Mouse (Mus musculus) erythroblast, embryonic 14.5 days (primary cell): Measurements from ENCODE around the gene Cep63. TPM values are rescaled to one million over a fixed set of nuclear protein-coding genes. Genes with fewer than 3 reads are reported as not detected.

ENCODE experiments used
- H3K27me3 ChIP-seq: 2 replicates; pipeline ENCODE4 v1.6.1; 2012; ENCODE audit warnings: inconsistent platforms; ENCODE audit not compliant: control insufficient read depth
- H3K36me3 ChIP-seq: 2 replicates; pipeline ENCODE4 v1.6.1; 2012; ENCODE audit warnings: mild to moderate bottlenecking, inconsistent platforms; ENCODE audit not compliant: control insufficient read depth
- H3K4me1 ChIP-seq: 2 replicates; pipeline ENCODE4 v1.6.1; 2012; ENCODE audit warnings: inconsistent platforms; ENCODE audit not compliant: control insufficient read depth
- H3K4me3 ChIP-seq: replicated peaks from 2 replicates; pipeline ENCODE3; 2012; ENCODE audit warnings: moderate library complexity, mild to moderate bottlenecking, inconsistent platforms
- H3K9me3 ChIP-seq: 2 replicates; pipeline ENCODE4 v1.6.1; 2012; ENCODE audit warnings: low read length, inconsistent platforms, mixed read lengths; ENCODE audit not compliant: control insufficient read depth
- GATA1 ChIP-seq: IDR thresholded peaks from 2 replicates; pipeline ENCODE4 v1.6.1; 2012; ENCODE audit warnings: low read length, inconsistent platforms, mixed read lengths
- TAL1 ChIP-seq: IDR thresholded peaks from 3 replicates; pipeline ENCODE4 v1.6.1; 2012; ENCODE audit warnings: low read length, inconsistent platforms, mixed read lengths
- polyA plus RNA-seq: library from polyadenylated mRNA; stranded (reverse); fragments of >175 nt; gene quantifications from 2 replicates; pipeline ENCODE4 v1.2.3, GENCODE M21; 2012

The Cep63 gene
- polyA plus RNA-seq, 1 experiment = 2.3 TPM

GRCm38 (mm10) chr9:102541666-102542065 is 84.7 kb downstream of the Cep63 start:
- H3K36me3 ChIP-seq = no peaks in the 10 kb centered on the region
- H3K9me3 ChIP-seq = no peaks in the 10 kb centered on the region
- no peak for TF ChIP-seq TAL1
- TF ChIP-seq GATA1 = no peak
- H3K4me1 ChIP-seq = no peaks in the 10 kb centered on the region
- peaks cover 15% of the 10 kb centered on the region for H3K27me3 ChIP-seq
- H3K4me3 ChIP-seq = no peak overlapping the region

- Histone ChIP-seq H3K4me3 (no peak overlapping the region), H3K36me3 (no peaks in the 10 kb centered on the region), H3K9me3 (no peaks in the 10 kb centered on the region), H3K27me3 (peaks cover 7% of the 10 kb centered on the region), H3K4me1 (no peaks in the 10 kb centered on the region)
- TF ChIP-seq GATA1 (no peak), TAL1 (no peak)
These were observed 86.6 kb downstream of the Cep63 start for GRCm38 (mm10) chr9:102539699-102540098.

GRCm38 (mm10) chr9:102536968-102537367 is 89.4 kb downstream of the Cep63 start:
- no peaks in the 10 kb centered on the region for H3K27me3 ChIP-seq
- no peak for TF ChIP-seq GATA1
- TF ChIP-seq TAL1 = no peak
- H3K9me3 ChIP-seq = no peaks in the 10 kb centered on the region
- no peak overlapping the region for H3K4me3 ChIP-seq
- H3K36me3 ChIP-seq = no peaks in the 10 kb centered on the region
- no peaks in the 10 kb centered on the region for H3K4me1 ChIP-seq

Other genes starting within 250 kb of the Cep63 start
- not detected in 2 replicates for gene Ky, start 120.8 kb downstream of the Cep63 start, polyA plus RNA-seq
- 5.9 and 9.6 TPM in 2 replicates for gene Anapc13, start 238 bp downstream of the Cep63 start, polyA plus RNA-seq
- 0.03 TPM in 2 replicates for gene Amotl2, start 90.1 kb upstream of the Cep63 start, polyA plus RNA-seq
- gene Ryk, start 208.4 kb upstream of the Cep63 start, polyA plus RNA-seq = 0.48 and 0.84 TPM in 2 replicates